Mouse (Mus musculus) CH12.LX (cell line): ENCODE results near the gene C2. TPM values are rescaled to one million over a fixed set of nuclear protein-coding genes. Genes with fewer than 3 reads are reported as not detected.

Source experiments
- DNase-seq: peaks from one replicate; pipeline ENCODE4 v3.0.0-alpha.2; 2013; ENCODE audit errors: extremely low read depth
- H3K27ac ChIP-seq: 2 replicates; pipeline ENCODE4 v1.5.1; 2012; ENCODE audit warnings: low read depth, mild to moderate bottlenecking, control low read depth, moderate library complexity; ENCODE audit not compliant: insufficient read depth
- H3K27me3 ChIP-seq: replicated peaks from 2 replicates; pipeline ENCODE3; 2012; ENCODE audit warnings: inconsistent platforms
- H3K36me3 ChIP-seq, 2 experiments: replicated peaks in 1 of 2; 2 replicates each; pipeline versions ENCODE3 to v1.6.1; 2012; ENCODE audit warnings: inconsistent platforms in 1 of 2, low read length in 1 of 2, mild to moderate bottlenecking in 1 of 2, mixed read lengths in 1 of 2, moderate library complexity in 1 of 2; ENCODE audit not compliant: control insufficient read depth in 1 of 2, insufficient read depth in 1 of 2
- H3K4me1 ChIP-seq, 2 experiments: 2 replicates each; pipeline ENCODE4 v1.6.1; 2012; ENCODE audit warnings: inconsistent platforms in 1 of 2, moderate library complexity in 1 of 2; ENCODE audit not compliant: insufficient read depth in 2 of 2, control insufficient read depth in 1 of 2
- H3K4me2 ChIP-seq: 2 replicates; pipeline ENCODE4 v1.6.1; 2012; ENCODE audit warnings: low read depth, mild to moderate bottlenecking, control low read depth; ENCODE audit not compliant: poor library complexity, insufficient read depth, severe bottlenecking
- H3K4me3 ChIP-seq, 3 experiments: fragments of 150-350 bp in 1 of 3; sonication (generic) in 1 of 3; replicated peaks in 1 of 3; 2 replicates each; pipeline versions ENCODE3 to v1.5.1; 2011 to 2012; ENCODE audit warnings: low read depth in 2 of 3, low read length in 2 of 3, mild to moderate bottlenecking in 2 of 3, moderate library complexity in 2 of 3, control low read depth in 1 of 3, improper control_type of control experiment in 1 of 3, inconsistent platforms in 1 of 3, mixed read lengths in 1 of 3; ENCODE audit not compliant: poor library complexity in 1 of 3
- H3K79me2 ChIP-seq: replicated peaks from 2 replicates; pipeline ENCODE4 v1.6.1; 2012; ENCODE audit warnings: mild to moderate bottlenecking, moderate library complexity; ENCODE audit not compliant: control insufficient read depth, poor library complexity, insufficient read depth, severe bottlenecking; ENCODE audit errors: extremely low read depth
- H3K9ac ChIP-seq: 2 replicates; pipeline ENCODE4 v1.6.1; 2012; ENCODE audit warnings: low read depth, mild to moderate bottlenecking, control low read depth, moderate library complexity; ENCODE audit not compliant: insufficient read depth
- H3K9me3 ChIP-seq: replicated peaks from 2 replicates; pipeline ENCODE3; 2012; ENCODE audit warnings: low read length, inconsistent platforms, mixed read lengths
- BHLHE40 ChIP-seq: IDR thresholded peaks from 2 replicates; pipeline ENCODE4 v1.6.1; 2011; ENCODE audit warnings: mild to moderate bottlenecking, low read depth, low read length, improper control_type of control experiment
- CTCF ChIP-seq, 2 experiments: IDR thresholded peaks in 1 of 2; conservative IDR thresholded peaks in 1 of 2; 2 replicates each; pipeline ENCODE4 v1.5.1; 2011 to 2012; ENCODE audit warnings: low read depth in 2 of 2, low read length in 2 of 2, improper control_type of control experiment in 1 of 2, inconsistent platforms in 1 of 2, mild to moderate bottlenecking in 1 of 2, moderate library complexity in 1 of 2
- ELF1 ChIP-seq: IDR thresholded peaks from 2 replicates; pipeline ENCODE4 v1.6.1; 2014; ENCODE audit warnings: low read depth, mild to moderate bottlenecking, inconsistent platforms, low read length, improper control_type of control experiment
- EP300 ChIP-seq: IDR thresholded peaks from 2 replicates; pipeline ENCODE4 v1.6.1; 2011; ENCODE audit warnings: low read length, improper control_type of control experiment
- HCFC1 ChIP-seq: IDR thresholded peaks from 2 replicates; pipeline ENCODE4 v1.6.1; 2012; ENCODE audit warnings: low read depth, mild to moderate bottlenecking, inconsistent platforms, low read length, improper control_type of control experiment
- IRF4 ChIP-seq: IDR thresholded peaks from 2 replicates; pipeline ENCODE4 v1.6.1; 2014; ENCODE audit warnings: low read depth, mild to moderate bottlenecking, inconsistent platforms, low read length, improper control_type of control experiment
- KAT2A ChIP-seq: IDR thresholded peaks from 2 replicates; pipeline ENCODE4 v1.6.1; 2012; ENCODE audit warnings: low read length, improper control_type of control experiment, inconsistent platforms; ENCODE audit not compliant: insufficient replicate concordance
- MAFK ChIP-seq: IDR thresholded peaks from 2 replicates; pipeline ENCODE4 v1.6.1; 2011; ENCODE audit warnings: low read length, improper control_type of control experiment; ENCODE audit not compliant: insufficient replicate concordance
- MAX ChIP-seq: IDR thresholded peaks from 2 replicates; pipeline ENCODE4 v1.6.1; 2011; ENCODE audit warnings: low read length, improper control_type of control experiment
- MAZ ChIP-seq: IDR thresholded peaks from 2 replicates; pipeline ENCODE4 v1.6.1; 2012; ENCODE audit warnings: low read depth, mild to moderate bottlenecking, inconsistent platforms, low read length, improper control_type of control experiment, moderate library complexity
- MYC ChIP-seq: IDR thresholded peaks from 2 replicates; pipeline ENCODE4 v1.6.1; 2011; ENCODE audit warnings: low read depth, mild to moderate bottlenecking, improper control_type of control experiment, low read length
- PAX5 ChIP-seq: IDR thresholded peaks from 2 replicates; pipeline ENCODE4 v1.6.1; 2012; ENCODE audit warnings: low read length, inconsistent platforms, mixed read lengths
- POLR2A ChIP-seq: IDR thresholded peaks from 2 replicates; pipeline ENCODE4 v1.6.1; 2011; ENCODE audit warnings: low read depth, mild to moderate bottlenecking, improper control_type of control experiment, low read length
- POLR2AphosphoS2 ChIP-seq: IDR thresholded peaks from 2 replicates; pipeline ENCODE4 v1.6.1; 2011; ENCODE audit warnings: low read depth, low read length, improper control_type of control experiment
- RAD21 ChIP-seq: IDR thresholded peaks from 2 replicates; pipeline ENCODE4 v1.6.1; 2011; ENCODE audit warnings: low read depth, mild to moderate bottlenecking, low read length, improper control_type of control experiment, moderate library complexity
- SMC3 ChIP-seq: IDR thresholded peaks from 2 replicates; pipeline ENCODE4 v1.6.1; 2011; ENCODE audit warnings: low read depth, low read length, improper control_type of control experiment
- TBP ChIP-seq: conservative IDR thresholded peaks from 2 replicates; pipeline ENCODE4 v1.6.1; 2011; ENCODE audit warnings: low read depth, low read length, improper control_type of control experiment
- USF2 ChIP-seq: conservative IDR thresholded peaks from 2 replicates; pipeline ENCODE4 v1.6.1; 2011; ENCODE audit warnings: low read depth, low read length, improper control_type of control experiment
- ZC3H11A ChIP-seq: IDR thresholded peaks from 2 replicates; pipeline ENCODE4 v1.6.1; 2012; ENCODE audit warnings: low read depth, mild to moderate bottlenecking, inconsistent platforms, low read length, improper control_type of control experiment
- ZNF384 ChIP-seq: IDR thresholded peaks from 2 replicates; pipeline ENCODE4 v1.6.1; 2012; ENCODE audit warnings: low read depth, low read length, improper control_type of control experiment, inconsistent platforms
- dilution Hi-C: fragments of 300-500 bp; cut with MboI; formaldehyde crosslinking; loops from 2 replicates; pipeline ENCODE4 v1.14.3; 2020; ENCODE audit warnings: low sequenced_read_pairs; ENCODE audit not compliant: extremely low pct_unique_long_range_greater_than_20kb, extremely low pct_ligation_motif_present
- in situ Hi-C: fragments of 300-500 bp; cut with MboI; formaldehyde crosslinking; loops from 3 replicates; pipeline ENCODE4 v1.14.3; 2019; ENCODE audit warnings: low sequenced_read_pairs, low pct_ligation_motif_present, low pct_unique_long_range_greater_than_20kb, mixed read lengths
- polyA plus RNA-seq: library from polyadenylated mRNA; unstranded; fragments of >175 nt; gene quantifications from 2 replicates; pipeline ENCODE4 v1.2.1, GENCODE M21; 2012; ENCODE audit warnings: low read depth; ENCODE audit not compliant: insufficient read length
- total RNA-seq, 2 experiments: library from RNA; depleted of rRNA; stranded (reverse); fragments of 300-350 nt in 1 of 2; fragments of >200 nt in 1 of 2; gene quantifications; 2 replicates each; pipeline ENCODE4 v1.2.3; 2012 to 2014

The C2 gene
- total and polyA plus RNA-seq, 3 experiments: 1.3 to 6.6 (median 3.1) TPM

- in situ Hi-C loops: loop anchor here (5.0 kb wide), 1 partner anchor 56 kb away; the partner anchor contains the start of gene Slc44a4
- peak; percentile 45 for DNase-seq
- dilution Hi-C loops: no loop called here
These were observed 42.2 kb downstream of the C2 start for GRCm38 (mm10) chr17:34855825-34856224.

GRCm38 (mm10) chr17:34854761-34855160 lies 43.3 kb downstream of the C2 start:
- DNase-seq: no peak
- Histone ChIP-seq H3K27me3 (no peaks in the 10 kb centered on the region), H3K27ac (no peak overlapping the region), H3K9me3 (no peaks in the 10 kb centered on the region), H3K4me1 (peaks cover 0 to 35% of the 10 kb centered on the region in 2 experiments), H3K79me2 (peaks cover 14% of the 10 kb centered on the region), H3K4me2 (no peak overlapping the region)
- dilution Hi-C loops (no loop called here), in situ Hi-C loops (loop anchor here (5.0 kb wide), 1 partner anchor 58 kb away; the partner anchor contains the start of gene Slc44a4)
- no peak for TF ChIP-seq POLR2A
- TF ChIP-seq PAX5: no peak
- TF ChIP-seq EP300: no peak
- TF ChIP-seq TBP: no peak
- no peak for TF ChIP-seq MYC
- no peak for TF ChIP-seq KAT2A
- no peak for TF ChIP-seq HCFC1
- no peak for TF ChIP-seq MAX
- no peak for TF ChIP-seq MAFK
- TF ChIP-seq IRF4: no peak
- TF ChIP-seq BHLHE40: no peak
- TF ChIP-seq POLR2AphosphoS2: no peak
- TF ChIP-seq ELF1: no peak
- no peak for TF ChIP-seq ZNF384
- TF ChIP-seq CTCF (conservative IDR thresholded peaks at IDR 0.05 in 1 of 2, IDR thresholded peaks at IDR 0.05 in 1 of 2; ENCODE audit: low read depth in 2 of 2, low read length in 2 of 2): no peak
- TF ChIP-seq, all 38 proteins: peak for 0
- peaks cover 48 to 75% of the 10 kb centered on the region in 2 experiments for H3K36me3 ChIP-seq
- H3K4me3 ChIP-seq: no peak overlapping the region
- no peak overlapping the region for H3K9ac ChIP-seq

More at GRCm38 (mm10) chr17:34855825-34856224, 42.2 kb downstream of the C2 start:
- H3K9me3 ChIP-seq: no peaks in the 10 kb centered on the region
- H3K36me3 ChIP-seq: peaks cover 48 to 81% of the 10 kb centered on the region in 2 experiments
- H3K4me2 ChIP-seq: no peak overlapping the region
- H3K27ac ChIP-seq: no peak overlapping the region
- H3K27me3 ChIP-seq: no peaks in the 10 kb centered on the region
- peaks cover 11% of the 10 kb centered on the region for H3K79me2 ChIP-seq
- TF ChIP-seq RAD21 (peak; percentile 82), CTCF (conservative IDR thresholded peaks at IDR 0.05 in 1 of 2, IDR thresholded peaks at IDR 0.05 in 1 of 2; ENCODE audit: low read depth in 2 of 2, low read length in 2 of 2) (peak; percentile 70 to 90), USF2 (no peak), HCFC1 (no peak), ZC3H11A (peak; percentile 67), SMC3 (peak; percentile 93), MAZ (no peak)
- H3K4me1 ChIP-seq: peaks cover 0 to 35% of the 10 kb centered on the region in 2 experiments
- no peak overlapping the region for H3K4me3 ChIP-seq
- H3K9ac ChIP-seq: no peak overlapping the region
